Mouse (Mus musculus) hindbrain, embryonic 15.5 days (tissue): ENCODE results near the gene Dmrt2. TPM values are rescaled to one million over a fixed set of nuclear protein-coding genes. Genes with fewer than 3 reads are reported as not detected.

Source experiments
- ATAC-seq: fragments of 200-750 bp; cut with Nextera tagmentation; 2 replicates; pipeline ENCODE4 v1.8.0; 2017; ENCODE audit warnings: low read depth, moderate number of reproducible peaks, moderate TSS enrichment; ENCODE audit not compliant: low FRiP score
- H3K27ac ChIP-seq: fragments of 300-500 bp; sonication (generic); replicated peaks from 2 replicates; pipeline ENCODE4 v1.5.1; 2015; ENCODE audit warnings: mild to moderate bottlenecking, inconsistent platforms
- H3K27me3 ChIP-seq: fragments of 300-500 bp; sonication (generic); 2 replicates; pipeline ENCODE4 v1.6.1; 2015; ENCODE audit warnings: control low read depth, inconsistent platforms
- H3K36me3 ChIP-seq: fragments of 300-500 bp; sonication (generic); 2 replicates; pipeline ENCODE4 v1.6.1; 2015; ENCODE audit warnings: control low read depth, inconsistent platforms
- H3K4me1 ChIP-seq: fragments of 300-500 bp; sonication (generic); replicated peaks from 2 replicates; pipeline ENCODE4 v1.6.1; 2015; ENCODE audit warnings: control low read depth, inconsistent platforms
- H3K4me2 ChIP-seq: fragments of 300-500 bp; sonication (generic); 2 replicates; pipeline ENCODE4 v1.6.1; 2015; ENCODE audit warnings: moderate library complexity, mild to moderate bottlenecking, inconsistent platforms
- H3K4me3 ChIP-seq: fragments of 300-500 bp; sonication (generic); 2 replicates; pipeline ENCODE4 v1.5.1; 2015; ENCODE audit warnings: mild to moderate bottlenecking, inconsistent platforms
- H3K9ac ChIP-seq: fragments of 300-500 bp; sonication (generic); 2 replicates; pipeline ENCODE4 v1.6.1; 2015; ENCODE audit warnings: inconsistent platforms
- H3K9me3 ChIP-seq: fragments of 300-500 bp; sonication (generic); 2 replicates; pipeline ENCODE4 v1.6.1; 2016; ENCODE audit warnings: control low read depth, inconsistent platforms
- WGBS: fragments of 180-500 bp; shearing (Covaris S2); methylation state at CpG from one replicate; pipeline ENCODE4 v1.1.7; 2015; 5-methylcytosine and 5-hydroxymethylcytosine counted together
- polyA plus RNA-seq: library from polyadenylated mRNA; unstranded; fragments of >200 nt; fragmentation: Nextera tagmentation; extraction: Ambion mirVana; gene quantifications from 2 replicates; pipeline ENCODE4 v1.2.1, GENCODE M21; 2015

Gene Dmrt2
- 0.09 TPM in 1 of 2 replicates, not detected in the other for polyA plus RNA-seq

- Histone ChIP-seq H3K4me1 (peaks cover 21% of the 10 kb centered on the region), H3K4me3 (peak within 1 kb of the TSS; percentile 28), H3K27ac (no peak within 1 kb of the TSS), H3K9me3 (no peaks in the 10 kb centered on the region), H3K36me3 (no peaks in the 10 kb centered on the region), H3K9ac (no peak within 1 kb of the TSS), H3K4me2 (peak within 1 kb of the TSS; percentile 58), H3K27me3 (peaks cover 87% of the 10 kb centered on the region)
- ATAC-seq, result peak; percentile 94
- under 1% methylated on average over 44 of the region's 44 CpGs for WGBS
These were observed at the start of gene Dmrt2 for GRCm38 (mm10) chr19:25672101-25672950. Dmrt2 (plus strand) TSS chr19:25672411.

GRCm38 (mm10) chr19:25628490-25628889 lies 43.7 kb upstream of the Dmrt2 start:
- no peak overlapping the region for H3K4me3 ChIP-seq
- H3K9ac ChIP-seq, result no peak overlapping the region
- H3K4me2 ChIP-seq, result no peak overlapping the region
- H3K27ac ChIP-seq, result no peak overlapping the region
- no peaks in the 10 kb centered on the region for H3K4me1 ChIP-seq
- peaks cover 38% of the 10 kb centered on the region for H3K27me3 ChIP-seq
- H3K36me3 ChIP-seq, result no peaks in the 10 kb centered on the region
- H3K9me3 ChIP-seq, result no peaks in the 10 kb centered on the region
- ATAC-seq, result no peak
- 12% methylated on average over 9 of the region's 9 CpGs for WGBS

GRCm38 (mm10) chr19:25635119-25635518 lies 37.1 kb upstream of the Dmrt2 start:
- Histone ChIP-seq H3K36me3 (no peaks in the 10 kb centered on the region), H3K9ac (no peak overlapping the region), H3K4me3 (no peak overlapping the region), H3K4me2 (peak overlapping the region; percentile 64; the same call in 1 of the 2 replicates), H3K9me3 (no peaks in the 10 kb centered on the region), H3K27ac (no peak overlapping the region), H3K27me3 (0 out of 2 replicates have a peak, but pooled peaks cover 2% of the 10 kb centered on the region), H3K4me1 (0 out of 2 replicates have a peak, but pooled peaks cover 3% of the 10 kb centered on the region)
- ATAC-seq, result no peak
- 91% methylated on average over 5 of the region's 5 CpGs for WGBS

GRCm38 (mm10) chr19:25635622-25636244 lies 36.5 kb upstream of the Dmrt2 start:
- Histone ChIP-seq H3K9ac (peak overlapping the region; percentile 42), H3K9me3 (no peaks in the 10 kb centered on the region), H3K27me3 (0 out of 2 replicates have a peak, but pooled peaks cover 2% of the 10 kb centered on the region), H3K4me1 (0 out of 2 replicates have a peak, but pooled peaks cover 3% of the 10 kb centered on the region), H3K27ac (no peak overlapping the region), H3K36me3 (no peaks in the 10 kb centered on the region), H3K4me2 (peak overlapping the region; percentile 64), H3K4me3 (peak overlapping the region; percentile 41)
- peak; percentile 87 for ATAC-seq
- WGBS, result 9% methylated on average over 22 of the region's 22 CpGs

- Histone ChIP-seq H3K36me3 (no peaks in the 10 kb centered on the region), H3K9ac (no peak overlapping the region), H3K27ac (no peak overlapping the region), H3K27me3 (0 out of 2 replicates have a peak, but pooled peaks cover 2% of the 10 kb centered on the region), H3K4me2 (no peak overlapping the region), H3K9me3 (no peaks in the 10 kb centered on the region), H3K4me1 (0 out of 2 replicates have a peak, but pooled peaks cover 3% of the 10 kb centered on the region), H3K4me3 (no peak overlapping the region)
- WGBS, result 76% methylated on average over 11 of the region's 11 CpGs
- no peak for ATAC-seq
These were observed 33.3 kb upstream of the Dmrt2 start for GRCm38 (mm10) chr19:25638766-25639361.

- no peak overlapping the region for H3K9ac ChIP-seq
- H3K27me3 ChIP-seq, result 0 out of 2 replicates have a peak, but pooled peaks cover 2% of the 10 kb centered on the region
- H3K4me2 ChIP-seq, result no peak overlapping the region
- H3K4me3 ChIP-seq, result no peak overlapping the region
- H3K4me1 ChIP-seq, result no peaks in the 10 kb centered on the region
- no peak for ATAC-seq
- H3K9me3 ChIP-seq, result no peaks in the 10 kb centered on the region
- WGBS, result 90% methylated on average over 6 of the region's 6 CpGs
- H3K27ac ChIP-seq, result no peak overlapping the region
- H3K36me3 ChIP-seq, result no peaks in the 10 kb centered on the region
These were observed 30.4 kb upstream of the Dmrt2 start for GRCm38 (mm10) chr19:25641786-25642185.

GRCm38 (mm10) chr19:25647136-25647535 lies 25.1 kb upstream of the Dmrt2 start:
- Histone ChIP-seq H3K9ac (no peak overlapping the region), H3K27me3 (no peaks in the 10 kb centered on the region), H3K36me3 (no peaks in the 10 kb centered on the region), H3K27ac (no peak overlapping the region), H3K4me3 (no peak overlapping the region), H3K9me3 (no peaks in the 10 kb centered on the region), H3K4me1 (no peaks in the 10 kb centered on the region), H3K4me2 (no peak overlapping the region)
- 75% methylated on average over 3 of the region's 3 CpGs for WGBS
- ATAC-seq, result no peak

GRCm38 (mm10) chr19:25648701-25649100 lies 23.5 kb upstream of the Dmrt2 start:
- no peak overlapping the region for H3K9ac ChIP-seq
- no peak overlapping the region for H3K4me2 ChIP-seq
- no peak overlapping the region for H3K4me3 ChIP-seq
- no peaks in the 10 kb centered on the region for H3K4me1 ChIP-seq
- no peak overlapping the region for H3K27ac ChIP-seq
- ATAC-seq, result no peak
- H3K36me3 ChIP-seq, result no peaks in the 10 kb centered on the region
- no peaks in the 10 kb centered on the region for H3K27me3 ChIP-seq
- no peaks in the 10 kb centered on the region for H3K9me3 ChIP-seq
- 79% methylated on average over 4 of the region's 4 CpGs for WGBS

GRCm38 (mm10) chr19:25650474-25650873 lies 21.7 kb upstream of the Dmrt2 start:
- WGBS, result 82% methylated on average over 10 of the region's 10 CpGs
- H3K4me2 ChIP-seq, result no peak overlapping the region
- ATAC-seq, result no peak
- no peaks in the 10 kb centered on the region for H3K4me1 ChIP-seq
- no peak overlapping the region for H3K27ac ChIP-seq
- H3K9ac ChIP-seq, result no peak overlapping the region
- no peaks in the 10 kb centered on the region for H3K9me3 ChIP-seq
- H3K36me3 ChIP-seq, result no peaks in the 10 kb centered on the region
- H3K4me3 ChIP-seq, result no peak overlapping the region
- no peaks in the 10 kb centered on the region for H3K27me3 ChIP-seq

- no peak for ATAC-seq
- H3K27me3 ChIP-seq, result no peaks in the 10 kb centered on the region
- H3K36me3 ChIP-seq, result no peaks in the 10 kb centered on the region
- H3K4me3 ChIP-seq, result no peak overlapping the region
- WGBS, result 73% methylated on average over 5 of the region's 5 CpGs
- no peak overlapping the region for H3K9ac ChIP-seq
- H3K27ac ChIP-seq, result no peak overlapping the region
- H3K9me3 ChIP-seq, result no peaks in the 10 kb centered on the region
- H3K4me1 ChIP-seq, result no peaks in the 10 kb centered on the region
- no peak overlapping the region for H3K4me2 ChIP-seq
These were observed 19.7 kb upstream of the Dmrt2 start for GRCm38 (mm10) chr19:25652560-25652959.

GRCm38 (mm10) chr19:25654034-25654749 lies 18.0 kb upstream of the Dmrt2 start:
- H3K27me3 ChIP-seq, result no peaks in the 10 kb centered on the region
- no peak for ATAC-seq
- WGBS, result 55% methylated on average over 12 of the region's 12 CpGs
- H3K9me3 ChIP-seq, result no peaks in the 10 kb centered on the region
- H3K36me3 ChIP-seq, result no peaks in the 10 kb centered on the region
- H3K9ac ChIP-seq, result no peak overlapping the region
- H3K4me2 ChIP-seq, result no peak overlapping the region
- H3K4me1 ChIP-seq, result no peaks in the 10 kb centered on the region
- no peak overlapping the region for H3K27ac ChIP-seq
- no peak overlapping the region for H3K4me3 ChIP-seq
